Mouse (Mus musculus): ENCODE data around the gene Pitpnm2. TPM values are rescaled to one million over a fixed set of nuclear protein-coding genes. Genes with fewer than 3 reads are reported as not detected.

The Pitpnm2 gene
- polyA plus RNA-seq, 1 experiment from 2014 or later: 3.0 TPM

GRCm38 (mm10) chr5:124098923-124099322, 150.6 kb downstream of the Pitpnm2 start:
- Histone ChIP-seq H3K27ac (no peak overlapping the region), H3K36me3 (replicated peaks) (no peaks in the 10 kb centered on the region), H3K27me3 (ENCODE audit: poor library complexity, severe bottlenecking) (peaks cover 17% of the 10 kb centered on the region), H3K4me1 (peaks cover 20% of the 10 kb centered on the region), H3K9me3 (no peaks in the 10 kb centered on the region), H3K4me3 (no peak overlapping the region)
- 94% methylated on average over 2 of the region's 2 CpGs for WGBS
- DNase-seq (ENCODE audit: extremely low spot score, low spot score): no peak

- peak; percentile 90 for DNase-seq (ENCODE audit: extremely low spot score, low spot score)
- peaks cover 27% of the 10 kb centered on the region for H3K27me3 ChIP-seq (ENCODE audit: poor library complexity, severe bottlenecking)
- WGBS: under 1% methylated on average over 42 of the region's 42 CpGs
These were observed 153.8 kb downstream of the Pitpnm2 start, which contains the start of gene Abcb9 for GRCm38 (mm10) chr5:124095596-124096232. Gene Abcb9 (minus strand): TSS chr5:124095798.

GRCm38 (mm10) chr5:124095077-124095581, 154.4 kb downstream of the Pitpnm2 start:
- H3K27ac ChIP-seq: peak overlapping the region; percentile 32; the same call in 1 of the 2 replicates
- H3K4me1 ChIP-seq: peaks cover 20% of the 10 kb centered on the region
- H3K4me3 ChIP-seq: peak overlapping the region; percentile 51
- 14% methylated on average over 19 of the region's 19 CpGs for WGBS
- H3K27me3 ChIP-seq (ENCODE audit: poor library complexity, severe bottlenecking): peaks cover 27% of the 10 kb centered on the region
- H3K36me3 ChIP-seq (replicated peaks): no peaks in the 10 kb centered on the region
- no peaks in the 10 kb centered on the region for H3K9me3 ChIP-seq
- DNase-seq (ENCODE audit: extremely low spot score, low spot score): no peak

More at GRCm38 (mm10) chr5:124095596-124096232, 153.8 kb downstream of the Pitpnm2 start, which contains the start of gene Abcb9:
- H3K36me3 ChIP-seq (replicated peaks): no peaks in the 10 kb centered on the region
- H3K9me3 ChIP-seq: no peaks in the 10 kb centered on the region
- H3K27ac ChIP-seq: peak within 1 kb of the TSS; percentile 32; the same call in 1 of the 2 replicates
- peaks cover 20% of the 10 kb centered on the region for H3K4me1 ChIP-seq
- H3K4me3 ChIP-seq: peak within 1 kb of the TSS; percentile 51

- peaks cover 20% of the 10 kb centered on the region for H3K4me1 ChIP-seq
- peaks cover 27% of the 10 kb centered on the region for H3K27me3 ChIP-seq (ENCODE audit: poor library complexity, severe bottlenecking)
- H3K36me3 ChIP-seq (replicated peaks): no peaks in the 10 kb centered on the region
- no peaks in the 10 kb centered on the region for H3K9me3 ChIP-seq
- H3K4me3 ChIP-seq: no peak overlapping the region
- no peak for DNase-seq (ENCODE audit: extremely low spot score, low spot score)
- WGBS: 84% methylated on average over 12 of the region's 12 CpGs
- no peak overlapping the region for H3K27ac ChIP-seq
These were observed 155.5 kb downstream of the Pitpnm2 start for GRCm38 (mm10) chr5:124093852-124094604.

GRCm38 (mm10) chr5:124093120-124093794, 156.3 kb downstream of the Pitpnm2 start:
- Histone ChIP-seq H3K36me3 (replicated peaks) (no peaks in the 10 kb centered on the region), H3K27ac (no peak overlapping the region), H3K27me3 (ENCODE audit: poor library complexity, severe bottlenecking) (peaks cover 27% of the 10 kb centered on the region), H3K4me1 (peaks cover 20% of the 10 kb centered on the region), H3K4me3 (no peak overlapping the region), H3K9me3 (no peaks in the 10 kb centered on the region)
- DNase-seq (ENCODE audit: extremely low spot score, low spot score): no peak
- 83% methylated on average over 11 of the region's 11 CpGs for WGBS

- DNase-seq (ENCODE audit: extremely low spot score, low spot score): no peak
- Histone ChIP-seq H3K27ac (no peak overlapping the region), H3K4me1 (peaks cover 20% of the 10 kb centered on the region), H3K36me3 (replicated peaks) (no peaks in the 10 kb centered on the region), H3K27me3 (ENCODE audit: poor library complexity, severe bottlenecking) (peaks cover 27% of the 10 kb centered on the region), H3K4me3 (no peak overlapping the region), H3K9me3 (no peaks in the 10 kb centered on the region)
- 69% methylated on average over 9 of the region's 9 CpGs for WGBS
These were observed 157.6 kb downstream of the Pitpnm2 start for GRCm38 (mm10) chr5:124091951-124092406.

GRCm38 (mm10) chr5:124089868-124090267, 159.7 kb downstream of the Pitpnm2 start:
- Histone ChIP-seq H3K36me3 (replicated peaks) (no peaks in the 10 kb centered on the region), H3K27me3 (ENCODE audit: poor library complexity, severe bottlenecking) (peaks cover 19% of the 10 kb centered on the region), H3K27ac (no peak overlapping the region), H3K9me3 (no peaks in the 10 kb centered on the region), H3K4me3 (no peak overlapping the region), H3K4me1 (peaks cover 8% of the 10 kb centered on the region)
- WGBS: 91% methylated on average over 23 of the region's 23 CpGs
- no peak for DNase-seq (ENCODE audit: extremely low spot score, low spot score)

GRCm38 (mm10) chr5:124086876-124087275, 162.7 kb downstream of the Pitpnm2 start:
- 81% methylated on average over 4 of the region's 4 CpGs for WGBS

GRCm38 (mm10) chr5:124085513-124085912, 164.0 kb downstream of the Pitpnm2 start:
- H3K27ac ChIP-seq: no peak overlapping the region
- WGBS: 81% methylated on average over 3 of the region's 3 CpGs
- H3K9me3 ChIP-seq: no peaks in the 10 kb centered on the region
- H3K4me3 ChIP-seq: no peak overlapping the region
- H3K4me1 ChIP-seq: peaks cover 4% of the 10 kb centered on the region; the same call in 1 of the 2 replicates
- H3K36me3 ChIP-seq (replicated peaks): no peaks in the 10 kb centered on the region
- H3K27me3 ChIP-seq (ENCODE audit: poor library complexity, severe bottlenecking): no peaks in the 10 kb centered on the region
- DNase-seq (ENCODE audit: extremely low spot score, low spot score): no peak

More at GRCm38 (mm10) chr5:124086876-124087275, 162.7 kb downstream of the Pitpnm2 start:
- H3K4me3 ChIP-seq: no peak overlapping the region
- no peaks in the 10 kb centered on the region for H3K9me3 ChIP-seq
- no peaks in the 10 kb centered on the region for H3K27me3 ChIP-seq (ENCODE audit: poor library complexity, severe bottlenecking)
- no peak for DNase-seq (ENCODE audit: extremely low spot score, low spot score)
- no peak overlapping the region for H3K27ac ChIP-seq
- peaks cover 4% of the 10 kb centered on the region; the same call in 1 of the 2 replicates for H3K4me1 ChIP-seq
- H3K36me3 ChIP-seq (replicated peaks): no peaks in the 10 kb centered on the region

- no peak overlapping the region for H3K27ac ChIP-seq
- 43% methylated on average over 11 of the region's 11 CpGs for WGBS
- no peaks in the 10 kb centered on the region for H3K9me3 ChIP-seq
- no peaks in the 10 kb centered on the region for H3K27me3 ChIP-seq (ENCODE audit: poor library complexity, severe bottlenecking)
- H3K4me3 ChIP-seq: no peak overlapping the region
- peaks cover 4% of the 10 kb centered on the region; the same call in 1 of the 2 replicates for H3K4me1 ChIP-seq
- peak; percentile 84 for DNase-seq (ENCODE audit: extremely low spot score, low spot score)
- no peaks in the 10 kb centered on the region for H3K36me3 ChIP-seq (replicated peaks)
These were observed 164.9 kb downstream of the Pitpnm2 start for GRCm38 (mm10) chr5:124084588-124085173.

GRCm38 (mm10) chr5:124083850-124084587, 165.5 kb downstream of the Pitpnm2 start:
- Histone ChIP-seq H3K4me3 (no peak overlapping the region), H3K27me3 (ENCODE audit: poor library complexity, severe bottlenecking) (no peaks in the 10 kb centered on the region), H3K9me3 (no peaks in the 10 kb centered on the region), H3K36me3 (replicated peaks) (no peaks in the 10 kb centered on the region), H3K4me1 (peaks cover 8% of the 10 kb centered on the region), H3K27ac (no peak overlapping the region)
- 87% methylated on average over 14 of the region's 14 CpGs for WGBS
- no peak for DNase-seq (ENCODE audit: extremely low spot score, low spot score)

Data from forebrain, embryonic 10.5 days (tissue).